Mouse (Mus musculus): ENCODE data around the gene Gmds. TPM values are rescaled to one million over a fixed set of nuclear protein-coding genes. Genes with fewer than 3 reads are reported as not detected.

Gene Gmds
- polyA plus RNA-seq, 1 experiment from 2014 or later = 38.0 TPM

- ATAC-seq (ENCODE audit: low FRiP score, low TSS enrichment) = no peak
- no peak overlapping the region for H3K27ac ChIP-seq (ENCODE audit: low read length)
- no peaks in the 10 kb centered on the region for H3K27me3 ChIP-seq (ENCODE audit: insufficient read depth, low read length)
- no peaks in the 10 kb centered on the region for H3K36me3 ChIP-seq (ENCODE audit: insufficient read depth, low read length)
- WGBS = 79% methylated on average over 5 of the region's 5 CpGs
- H3K9me3 ChIP-seq (ENCODE audit: low read length) = no peaks in the 10 kb centered on the region
- no peak overlapping the region for H3K9ac ChIP-seq (replicated peaks; ENCODE audit: low read length)
- H3K4me3 ChIP-seq (ENCODE audit: low read length) = no peak overlapping the region
- 0 out of 2 replicates have a peak, but pooled peaks cover 4% of the 10 kb centered on the region for H3K4me1 ChIP-seq (ENCODE audit: insufficient read depth, low read length)
- H3K4me2 ChIP-seq (replicated peaks; ENCODE audit: low read depth, low read length) = no peak overlapping the region
Observed at GRCm38 (mm10) chr13:32231956-32232355, 106.6 kb downstream of the Gmds start.

- WGBS = 82% methylated on average over 6 of the region's 6 CpGs
- no peak overlapping the region for H3K27ac ChIP-seq (ENCODE audit: low read length)
Observed at GRCm38 (mm10) chr13:32227874-32228562, 110.5 kb downstream of the Gmds start.

GRCm38 (mm10) chr13:32217647-32218046 is 120.9 kb downstream of the Gmds start:
- Histone ChIP-seq H3K36me3 (ENCODE audit: insufficient read depth, low read length) (no peaks in the 10 kb centered on the region), H3K27me3 (ENCODE audit: insufficient read depth, low read length) (no peaks in the 10 kb centered on the region), H3K4me1 (ENCODE audit: insufficient read depth, low read length) (no peaks in the 10 kb centered on the region), H3K4me2 (replicated peaks; ENCODE audit: low read depth, low read length) (no peak overlapping the region), H3K4me3 (ENCODE audit: low read length) (no peak overlapping the region), H3K27ac (ENCODE audit: low read length) (no peak overlapping the region), H3K9ac (replicated peaks; ENCODE audit: low read length) (no peak overlapping the region), H3K9me3 (ENCODE audit: low read length) (no peaks in the 10 kb centered on the region)
- 76% methylated on average over 2 of the region's 2 CpGs for WGBS
- ATAC-seq (ENCODE audit: low FRiP score, low TSS enrichment) = no peak

More at GRCm38 (mm10) chr13:32227874-32228562, 110.5 kb downstream of the Gmds start:
- no peak for ATAC-seq (ENCODE audit: low FRiP score, low TSS enrichment)
- no peaks in the 10 kb centered on the region for H3K4me1 ChIP-seq (ENCODE audit: insufficient read depth, low read length)
- H3K27me3 ChIP-seq (ENCODE audit: insufficient read depth, low read length) = no peaks in the 10 kb centered on the region
- H3K9ac ChIP-seq (replicated peaks; ENCODE audit: low read length) = no peak overlapping the region
- H3K36me3 ChIP-seq (ENCODE audit: insufficient read depth, low read length) = no peaks in the 10 kb centered on the region
- no peaks in the 10 kb centered on the region for H3K9me3 ChIP-seq (ENCODE audit: low read length)
- no peak overlapping the region for H3K4me3 ChIP-seq (ENCODE audit: low read length)
- H3K4me2 ChIP-seq (replicated peaks; ENCODE audit: low read depth, low read length) = no peak overlapping the region

DNA sequence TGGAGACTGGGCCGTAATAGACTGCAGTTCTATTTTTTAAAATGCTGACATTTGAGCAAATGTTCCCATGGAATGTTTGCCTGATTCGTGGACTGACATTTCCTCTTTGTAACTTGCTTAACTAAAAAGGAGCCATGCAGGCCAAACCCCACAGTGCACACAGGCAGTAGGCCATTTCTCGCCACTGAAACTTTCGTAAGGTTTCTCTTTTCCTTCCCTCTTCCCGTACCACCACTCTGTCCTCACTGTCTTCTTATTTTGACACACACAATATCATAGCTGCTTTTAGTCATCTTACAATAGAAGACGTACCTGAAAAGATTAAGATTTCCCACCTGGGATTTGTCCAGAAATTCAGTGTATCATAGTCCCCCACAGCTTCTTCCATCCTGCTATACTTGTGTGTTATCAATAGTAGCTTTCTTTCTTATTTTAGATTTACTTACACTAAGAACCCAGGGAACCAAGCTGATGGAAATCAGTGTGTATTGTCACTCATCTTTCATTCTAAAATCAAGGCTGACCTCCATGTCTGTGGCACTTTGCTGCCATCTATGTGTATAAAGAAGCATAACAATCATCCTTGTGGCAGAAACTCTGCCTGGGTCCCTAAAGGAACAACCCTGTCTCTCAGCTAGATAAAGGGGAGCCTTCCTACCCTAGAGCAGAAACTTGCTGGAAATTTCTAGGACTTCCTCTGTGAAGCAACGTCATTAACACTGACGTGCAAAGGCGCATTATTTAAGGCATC is 124.7 kb downstream of the Gmds start:
- H3K4me3 ChIP-seq (ENCODE audit: low read length) = no peak overlapping the region
- no peak for ATAC-seq (ENCODE audit: low FRiP score, low TSS enrichment)
- no peaks in the 10 kb centered on the region for H3K27me3 ChIP-seq (ENCODE audit: insufficient read depth, low read length)
- H3K36me3 ChIP-seq (ENCODE audit: insufficient read depth, low read length) = no peaks in the 10 kb centered on the region
- no peak overlapping the region for H3K4me2 ChIP-seq (replicated peaks; ENCODE audit: low read depth, low read length)
- no peak overlapping the region for H3K9ac ChIP-seq (replicated peaks; ENCODE audit: low read length)
- WGBS = 47% methylated on average over 9 of the region's 9 CpGs
- H3K27ac ChIP-seq (ENCODE audit: low read length) = no peak overlapping the region
- no peaks in the 10 kb centered on the region for H3K4me1 ChIP-seq (ENCODE audit: insufficient read depth, low read length)
- H3K9me3 ChIP-seq (ENCODE audit: low read length) = no peaks in the 10 kb centered on the region

GRCm38 (mm10) chr13:32212125-32212524 is 126.4 kb downstream of the Gmds start:
- Histone ChIP-seq H3K9ac (replicated peaks; ENCODE audit: low read length) (no peak overlapping the region), H3K27me3 (ENCODE audit: insufficient read depth, low read length) (no peaks in the 10 kb centered on the region), H3K4me3 (ENCODE audit: low read length) (no peak overlapping the region), H3K36me3 (ENCODE audit: insufficient read depth, low read length) (no peaks in the 10 kb centered on the region), H3K4me1 (ENCODE audit: insufficient read depth, low read length) (no peaks in the 10 kb centered on the region), H3K4me2 (replicated peaks; ENCODE audit: low read depth, low read length) (no peak overlapping the region), H3K27ac (ENCODE audit: low read length) (no peak overlapping the region), H3K9me3 (ENCODE audit: low read length) (no peaks in the 10 kb centered on the region)
- 74% methylated on average over 2 of the region's 2 CpGs for WGBS
- ATAC-seq (ENCODE audit: low FRiP score, low TSS enrichment) = no peak

DNA sequence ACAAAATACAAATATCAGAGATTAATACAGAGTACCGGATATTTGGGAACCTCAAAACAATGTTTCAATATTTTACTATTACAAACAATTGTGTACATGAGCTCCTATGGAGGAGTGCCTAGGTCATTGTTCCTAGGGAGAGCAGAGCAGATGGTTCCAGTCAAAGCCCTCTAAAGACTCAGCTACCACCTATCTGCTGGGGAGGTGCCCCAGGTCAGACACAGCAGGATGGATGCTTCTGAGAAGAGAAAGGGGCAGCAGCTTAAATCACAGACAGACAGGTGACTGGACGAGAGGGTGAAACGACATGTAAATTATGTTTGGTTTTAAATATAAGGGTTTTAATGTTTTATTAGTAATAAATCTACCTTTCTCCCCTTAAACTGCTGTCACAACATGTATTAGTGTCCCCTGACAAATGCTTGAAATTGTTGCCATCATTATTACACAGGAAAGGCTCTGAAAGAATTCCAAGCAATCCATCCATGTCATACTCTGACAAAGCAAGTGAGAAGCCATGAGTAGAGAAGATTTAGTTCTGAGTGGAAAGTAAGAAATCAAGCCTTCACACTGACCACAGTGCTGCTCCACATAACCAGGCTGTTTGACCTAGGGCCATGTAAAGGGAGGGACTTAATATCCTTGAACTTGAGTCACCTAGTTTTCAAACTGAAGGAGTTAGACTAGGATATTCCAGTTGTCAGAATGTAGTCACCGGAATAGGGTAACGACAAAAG is 131.2 kb downstream of the Gmds start:
- 35% methylated on average over 5 of the region's 5 CpGs for WGBS
- peak; percentile 76 for ATAC-seq (ENCODE audit: low FRiP score, low TSS enrichment)
- H3K4me3 ChIP-seq (ENCODE audit: low read length) = no peak overlapping the region

DNA sequence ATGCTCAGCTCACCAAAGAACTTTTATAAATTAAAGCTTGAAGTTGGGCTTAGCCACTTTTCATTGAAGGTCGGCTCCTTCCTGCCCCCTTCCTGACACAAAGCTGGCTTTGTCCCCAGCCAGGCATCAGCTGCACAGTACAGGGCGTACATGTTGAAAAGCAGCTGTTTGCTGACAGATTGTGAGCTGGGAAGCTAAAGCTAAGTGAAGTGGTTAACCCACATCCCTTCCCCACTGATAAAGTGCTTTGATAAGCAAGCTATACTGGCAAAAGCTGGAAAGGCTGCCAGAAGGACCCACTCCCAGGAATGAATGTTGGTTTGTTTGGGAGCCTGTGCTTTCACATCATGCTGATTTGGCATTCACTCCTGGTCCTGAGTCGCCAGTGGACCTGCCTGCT is 158.6 kb downstream of the Gmds start:
- H3K9me3 ChIP-seq (ENCODE audit: low read length) = no peaks in the 10 kb centered on the region
- no peak overlapping the region for H3K9ac ChIP-seq (replicated peaks; ENCODE audit: low read length)
- WGBS = 18% methylated on average over 3 of the region's 3 CpGs
- peak; percentile 82 for ATAC-seq (ENCODE audit: low FRiP score, low TSS enrichment)
- no peak overlapping the region for H3K4me2 ChIP-seq (replicated peaks; ENCODE audit: low read depth, low read length)
- H3K27ac ChIP-seq (ENCODE audit: low read length) = no peak overlapping the region
- no peak overlapping the region for H3K4me3 ChIP-seq (ENCODE audit: low read length)
- H3K27me3 ChIP-seq (ENCODE audit: insufficient read depth, low read length) = no peaks in the 10 kb centered on the region
- H3K4me1 ChIP-seq (ENCODE audit: insufficient read depth, low read length) = peaks cover 18% of the 10 kb centered on the region
- no peaks in the 10 kb centered on the region for H3K36me3 ChIP-seq (ENCODE audit: insufficient read depth, low read length)

More for the DNA sequence above, 131.2 kb downstream of the Gmds start:
- H3K27ac ChIP-seq (ENCODE audit: low read length) = no peak overlapping the region
- no peak overlapping the region for H3K9ac ChIP-seq (replicated peaks; ENCODE audit: low read length)
- no peaks in the 10 kb centered on the region for H3K27me3 ChIP-seq (ENCODE audit: insufficient read depth, low read length)
- H3K4me1 ChIP-seq (ENCODE audit: insufficient read depth, low read length) = no peaks in the 10 kb centered on the region
- no peak overlapping the region for H3K4me2 ChIP-seq (replicated peaks; ENCODE audit: low read depth, low read length)
- H3K36me3 ChIP-seq (ENCODE audit: insufficient read depth, low read length) = no peaks in the 10 kb centered on the region
- H3K9me3 ChIP-seq (ENCODE audit: low read length) = no peaks in the 10 kb centered on the region

DNA sequence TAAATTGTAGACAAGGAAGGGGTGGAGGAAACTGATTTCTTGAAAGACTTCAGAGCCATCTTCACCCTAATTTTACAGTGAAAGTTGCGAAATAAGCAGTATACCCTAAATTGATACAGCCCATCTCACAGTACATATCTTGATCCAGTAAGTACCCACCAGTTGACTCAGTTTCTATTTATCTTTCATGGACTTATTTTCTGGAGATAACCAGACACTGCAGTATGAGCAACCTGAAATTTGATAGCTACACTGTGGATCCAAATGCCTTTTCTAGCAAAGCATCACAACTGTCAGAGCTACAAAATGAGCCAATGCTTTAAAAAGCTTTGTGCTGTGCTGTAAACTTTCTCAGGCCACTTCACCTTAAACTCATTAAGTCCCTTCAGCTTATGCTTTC is 159.9 kb downstream of the Gmds start:
- H3K4me2 ChIP-seq (replicated peaks; ENCODE audit: low read depth, low read length) = no peak overlapping the region
- 95% methylated on average over 1 of the region's 1 CpGs for WGBS

DNA sequence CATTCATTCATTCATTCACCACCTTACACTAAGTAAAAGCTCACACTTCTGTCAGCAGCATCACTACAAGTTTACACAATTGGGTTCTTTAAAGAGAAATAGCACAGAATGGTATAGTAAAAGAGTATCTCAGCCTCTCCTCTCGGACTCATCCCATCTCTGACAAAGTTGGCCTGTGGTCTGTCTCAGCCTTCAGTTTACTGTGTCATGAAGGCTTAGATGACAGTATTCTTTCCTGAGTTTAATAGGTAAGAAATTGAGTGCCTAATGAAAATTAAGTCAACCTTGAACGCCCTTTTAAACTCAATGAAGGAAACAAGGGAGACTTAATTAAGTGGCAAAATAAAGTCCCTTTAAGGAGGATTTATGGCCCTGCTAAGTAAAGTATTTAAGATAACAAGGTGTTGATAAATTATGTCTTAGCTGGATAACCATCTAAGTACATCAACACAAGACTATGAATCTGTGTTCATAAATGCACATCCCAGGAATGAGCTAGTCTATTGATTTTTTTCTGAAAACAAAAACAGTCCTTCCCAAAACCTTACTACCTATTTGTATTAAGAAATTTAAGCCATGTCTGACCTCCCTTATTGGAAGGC is 160.6 kb downstream of the Gmds start:
- Histone ChIP-seq H3K4me1 (ENCODE audit: insufficient read depth, low read length) (peaks cover 18% of the 10 kb centered on the region), H3K36me3 (ENCODE audit: insufficient read depth, low read length) (no peaks in the 10 kb centered on the region), H3K4me2 (replicated peaks; ENCODE audit: low read depth, low read length) (no peak overlapping the region), H3K9me3 (ENCODE audit: low read length) (no peaks in the 10 kb centered on the region), H3K27ac (ENCODE audit: low read length) (no peak overlapping the region), H3K4me3 (ENCODE audit: low read length) (no peak overlapping the region), H3K27me3 (ENCODE audit: insufficient read depth, low read length) (no peaks in the 10 kb centered on the region), H3K9ac (replicated peaks; ENCODE audit: low read length) (no peak overlapping the region)
- 34% methylated on average over 2 of the region's 2 CpGs for WGBS
- peak; percentile 78 for ATAC-seq (ENCODE audit: low FRiP score, low TSS enrichment)

More for the DNA sequence above, 159.9 kb downstream of the Gmds start:
- Histone ChIP-seq H3K27me3 (ENCODE audit: insufficient read depth, low read length) (no peaks in the 10 kb centered on the region), H3K36me3 (ENCODE audit: insufficient read depth, low read length) (no peaks in the 10 kb centered on the region), H3K4me1 (ENCODE audit: insufficient read depth, low read length) (peaks cover 18% of the 10 kb centered on the region), H3K27ac (ENCODE audit: low read length) (no peak overlapping the region), H3K4me3 (ENCODE audit: low read length) (no peak overlapping the region), H3K9me3 (ENCODE audit: low read length) (no peaks in the 10 kb centered on the region), H3K9ac (replicated peaks; ENCODE audit: low read length) (no peak overlapping the region)
- no peak for ATAC-seq (ENCODE audit: low FRiP score, low TSS enrichment)
